Mouse (Mus musculus) brain, embryonic 14.5 days (tissue): ENCODE data around the gene Ptprr.

Experiments used
- CTCF ChIP-seq: fragments of 200-500 bp; IDR thresholded peaks from 2 replicates; pipeline ENCODE4 v1.5.1; 2012; ENCODE audit warnings: inconsistent platforms, mild to moderate bottlenecking, moderate library complexity, borderline replicate concordance; ENCODE audit not compliant: insufficient read depth, insufficient read length; ENCODE audit errors: extremely low read depth
- POLR2A ChIP-seq: fragments of 200-500 bp; IDR thresholded peaks from 2 replicates; pipeline ENCODE4 v1.6.1; 2012; ENCODE audit warnings: mild to moderate bottlenecking, inconsistent platforms, borderline replicate concordance; ENCODE audit not compliant: poor library complexity, insufficient read depth, insufficient read length, severe bottlenecking; ENCODE audit errors: extremely low read depth

DNA sequence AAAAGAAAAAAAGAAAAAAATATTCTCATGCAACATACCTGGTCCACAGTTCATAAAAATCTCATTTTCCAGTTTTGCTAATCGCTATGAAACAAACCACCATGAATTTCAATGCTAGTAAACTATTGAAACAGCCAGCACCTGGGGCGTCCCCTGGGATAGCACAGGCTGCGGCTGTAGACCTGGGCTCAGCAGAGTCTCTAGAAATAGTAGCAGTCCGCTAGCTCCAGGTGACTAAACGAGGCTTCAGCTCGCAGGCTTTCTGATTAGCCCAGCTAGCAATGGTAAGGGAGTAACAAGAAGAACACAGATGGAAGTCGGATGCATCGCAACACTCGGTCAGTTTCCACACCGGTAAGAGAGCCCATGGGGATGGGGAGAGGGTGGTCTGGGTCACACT, 125.7 kb downstream of the Ptprr start:
- TF ChIP-seq CTCF (no peak), POLR2A (no peak)
